Mouse (Mus musculus) ES-Bruce4 (cell line): Measurements from ENCODE around the gene Kcnj10. TPM values are rescaled to one million over a fixed set of nuclear protein-coding genes. Genes with fewer than 3 reads are reported as not detected.

Experiments
- H3K27ac ChIP-seq: 2 replicates; pipeline ENCODE4 v1.5.1; 2012; ENCODE audit warnings: low read length, inconsistent platforms; ENCODE audit not compliant: insufficient read depth
- H3K27me3 ChIP-seq: 2 replicates; pipeline ENCODE4 v1.6.1; 2012; ENCODE audit warnings: mild to moderate bottlenecking, low read length, inconsistent platforms; ENCODE audit not compliant: control insufficient read depth, poor library complexity, insufficient read depth, severe bottlenecking
- H3K36me3 ChIP-seq: 2 replicates; pipeline ENCODE4 v1.6.1; 2012; ENCODE audit warnings: inconsistent platforms, mild to moderate bottlenecking, low read length, moderate library complexity; ENCODE audit not compliant: control insufficient read depth, poor library complexity, insufficient read depth, severe bottlenecking
- H3K4me1 ChIP-seq: one replicate; pipeline ENCODE4 v1.8.1; 2011; ENCODE audit warnings: low read length; ENCODE audit not compliant: control insufficient read depth, insufficient read depth
- H3K4me3 ChIP-seq: 2 replicates; pipeline ENCODE4 v1.5.1; 2011; ENCODE audit warnings: low read depth, mild to moderate bottlenecking, low read length
- H3K9ac ChIP-seq: 2 replicates; pipeline ENCODE4 v1.6.1; 2012; ENCODE audit warnings: low read depth, mild to moderate bottlenecking, inconsistent platforms; ENCODE audit not compliant: poor library complexity, severe bottlenecking
- H3K9me3 ChIP-seq: replicated peaks from 2 replicates; pipeline ENCODE4 v1.6.1; 2012; ENCODE audit warnings: mild to moderate bottlenecking, low read length, inconsistent platforms; ENCODE audit not compliant: control insufficient read depth, poor library complexity, insufficient read depth, severe bottlenecking
- CTCF ChIP-seq: IDR thresholded peaks from one replicate; pipeline ENCODE4 v1.8.1; 2011; ENCODE audit warnings: low read depth, low read length
- EP300 ChIP-seq: IDR thresholded peaks from 2 replicates; pipeline ENCODE4 v1.6.1; 2011; ENCODE audit warnings: low read depth, low read length; ENCODE audit not compliant: insufficient read depth
- POLR2A ChIP-seq: IDR thresholded peaks from one replicate; pipeline ENCODE4 v1.8.1; 2011; ENCODE audit warnings: low read length; ENCODE audit not compliant: insufficient read depth
- polyA plus RNA-seq: library from polyadenylated mRNA; stranded (reverse); fragments of >200 nt; gene quantifications from 2 replicates; pipeline ENCODE4 v1.2.4, GENCODE M21; 2011; ENCODE audit warnings: low read depth; ENCODE audit not compliant: missing spikeins, insufficient read depth, insufficient read length

Gene Kcnj10
- polyA plus RNA-seq, 1 experiment: 1.0 TPM

GRCm38 (mm10) chr1:172319921-172320411 lies 21.0 kb upstream of the Kcnj10 start:
- no peaks in the 10 kb centered on the region for H3K36me3 ChIP-seq
- H3K4me3 ChIP-seq: no peak overlapping the region
- peaks cover 4% of the 10 kb centered on the region for H3K4me1 ChIP-seq
- TF ChIP-seq EP300 (0 out of 2 replicates have a peak, but pooled peaks have one; percentile 10), POLR2A (no peak), CTCF (no peak)
- H3K27me3 ChIP-seq: no peaks in the 10 kb centered on the region
- no peak overlapping the region for H3K27ac ChIP-seq
- H3K9ac ChIP-seq: no peak overlapping the region
- no peaks in the 10 kb centered on the region for H3K9me3 ChIP-seq

- no peak for TF ChIP-seq CTCF
- TF ChIP-seq EP300: no peak
- TF ChIP-seq POLR2A: no peak
- H3K36me3 ChIP-seq: no peaks in the 10 kb centered on the region
- no peaks in the 10 kb centered on the region for H3K27me3 ChIP-seq
- no peaks in the 10 kb centered on the region for H3K9me3 ChIP-seq
- no peak overlapping the region for H3K4me3 ChIP-seq
- H3K27ac ChIP-seq: no peak overlapping the region
- no peak overlapping the region for H3K9ac ChIP-seq
- H3K4me1 ChIP-seq: peaks cover 2% of the 10 kb centered on the region
Observed at GRCm38 (mm10) chr1:172322725-172323124, 18.3 kb upstream of the Kcnj10 start.

- no peaks in the 10 kb centered on the region for H3K36me3 ChIP-seq
- TF ChIP-seq POLR2A: no peak
- H3K4me1 ChIP-seq: peaks cover 2% of the 10 kb centered on the region
- no peak overlapping the region for H3K9ac ChIP-seq
- H3K4me3 ChIP-seq: no peak overlapping the region
- no peak overlapping the region for H3K27ac ChIP-seq
- no peaks in the 10 kb centered on the region for H3K9me3 ChIP-seq
- no peaks in the 10 kb centered on the region for H3K27me3 ChIP-seq
Observed at GRCm38 (mm10) chr1:172323298-172323697, 17.7 kb upstream of the Kcnj10 start.

- H3K27ac ChIP-seq: no peak overlapping the region
Observed at GRCm38 (mm10) chr1:172323801-172324359, 17.1 kb upstream of the Kcnj10 start.

GRCm38 (mm10) chr1:172324725-172325124 lies 16.3 kb upstream of the Kcnj10 start:
- Histone ChIP-seq H3K27ac (no peak overlapping the region), H3K36me3 (no peaks in the 10 kb centered on the region), H3K9ac (no peak overlapping the region), H3K4me3 (no peak overlapping the region), H3K27me3 (no peaks in the 10 kb centered on the region), H3K9me3 (no peaks in the 10 kb centered on the region), H3K4me1 (peaks cover 2% of the 10 kb centered on the region)
- TF ChIP-seq CTCF (peak; percentile 94), EP300 (no peak), POLR2A (no peak)

More at GRCm38 (mm10) chr1:172323801-172324359, 17.1 kb upstream of the Kcnj10 start:
- TF ChIP-seq CTCF: no peak
- Histone ChIP-seq H3K9me3 (no peaks in the 10 kb centered on the region), H3K9ac (no peak overlapping the region), H3K4me3 (no peak overlapping the region), H3K27me3 (no peaks in the 10 kb centered on the region), H3K36me3 (no peaks in the 10 kb centered on the region), H3K4me1 (peaks cover 2% of the 10 kb centered on the region)

GRCm38 (mm10) chr1:172325680-172326535 lies 15.1 kb upstream of the Kcnj10 start:
- H3K27me3 ChIP-seq: no peaks in the 10 kb centered on the region
- peak overlapping the region; percentile 67 for H3K4me3 ChIP-seq
- no peak overlapping the region for H3K27ac ChIP-seq
- TF ChIP-seq CTCF (peak; percentile 84), EP300 (no peak)
- H3K4me1 ChIP-seq: no peaks in the 10 kb centered on the region
- H3K9me3 ChIP-seq: no peaks in the 10 kb centered on the region
- peak overlapping the region; percentile 19 for H3K9ac ChIP-seq
- no peaks in the 10 kb centered on the region for H3K36me3 ChIP-seq
